Comparison of ENCODE assay signal across 9 mouse cellular contexts in genomic region chr8:11340310-11341110, GRCm38 (mm10). TPM values are rescaled to one million over a fixed set of nuclear protein-coding genes. Genes with fewer than 3 reads are reported as not detected.
DNase-seq lines count a peak whose midpoint lies in the region; ATAC-seq and TF ChIP-seq lines count a peak whose summit lies in the region.
"Had no signal": no experiment of that assay in that cellular context is flagged by ENCODE, and none has a peak within 500 bp of the region (broad histone marks: within the 10 kb centered on the region; RNA-seq: fewer than 3 reads in every experiment).

No protein-coding gene starts in this region.

- no peaks in the 10 kb centered on the region for H3K9me3 ChIP-seq in heart, embryonic 13.5 days
- H3K9me3 ChIP-seq in limb, embryonic 10.5 days (replicated peaks): no peaks in the 10 kb centered on the region
- no peaks in the 10 kb centered on the region for H3K9me3 ChIP-seq in hindbrain, embryonic 14.5 days (ENCODE audit: control insufficient read depth, low read length)

- H3K9ac ChIP-seq in heart, embryonic 13.5 days: peak overlapping the region; percentile 50
- H3K9ac ChIP-seq in hindbrain, embryonic 14.5 days: no peak overlapping the region

- H3K4me1 ChIP-seq in heart, embryonic 13.5 days: peaks cover 86% of the 10 kb centered on the region
- H3K4me1 ChIP-seq in limb, embryonic 10.5 days: peaks cover 13% of the 10 kb centered on the region
- H3K4me1 ChIP-seq in hindbrain, embryonic 14.5 days (replicated peaks; ENCODE audit: control insufficient read depth, insufficient read depth, low read length): 0 out of 2 replicates have a peak, but pooled peaks cover 9% of the 10 kb centered on the region

- TF ChIP-seq CTCF in Patski (IDR thresholded peaks at IDR 0.05): no peak

- H3K27ac ChIP-seq in heart, embryonic 13.5 days (replicated peaks): peak overlapping the region; percentile 65
- H3K27ac ChIP-seq in limb, embryonic 10.5 days: peak overlapping the region; percentile 19; the same call in 1 of the 2 replicates
- no peak overlapping the region for H3K27ac ChIP-seq in hindbrain, embryonic 14.5 days

- in situ Hi-C loops in Patski (cut with MboI; ENCODE audit: low pct_unique_long_range_greater_than_20kb): no loop called here

- peak overlapping the region; percentile 2; the same call in 1 of the 2 replicates for H3K4me2 ChIP-seq in heart, embryonic 13.5 days
- no peak overlapping the region for H3K4me2 ChIP-seq in hindbrain, embryonic 14.5 days (replicated peaks)

- POLR2A ChIA-PET in Patski (lab: Charles Lee): no interaction called here

- 36% methylated on average over 12 of the region's 12 CpGs for WGBS in heart, embryonic 13.5 days
- 68% methylated on average over 12 of the region's 12 CpGs for WGBS in limb, embryonic 10.5 days
- 80% methylated on average over 12 of the region's 12 CpGs for WGBS in hindbrain, embryonic 14.5 days

- H3K4me3 ChIP-seq in heart, embryonic 13.5 days: no peak overlapping the region
- no peak overlapping the region for H3K4me3 ChIP-seq in limb, embryonic 10.5 days
- no peak overlapping the region for H3K4me3 ChIP-seq in hindbrain, embryonic 14.5 days (replicated peaks; ENCODE audit: low read length)

- peaks cover under 1% of the 10 kb centered on the region; the same call in 1 of the 2 replicates for H3K36me3 ChIP-seq in heart, embryonic 13.5 days
- H3K36me3 ChIP-seq in limb, embryonic 10.5 days: no peaks in the 10 kb centered on the region
- H3K36me3 ChIP-seq in hindbrain, embryonic 14.5 days (replicated peaks; ENCODE audit: control insufficient read depth, insufficient read depth): no peaks in the 10 kb centered on the region

- peak; percentile 82 for ATAC-seq in Patski
- peak; percentile 47; the same call in 1 of the 2 replicates for ATAC-seq in heart, embryonic 13.5 days (ENCODE audit: extremely low read depth, insufficient number of reproducible peaks, low FRiP score, low TSS enrichment)
- ATAC-seq in hindbrain, embryonic 14.5 days (ENCODE audit: low FRiP score): no peak

- CTCF ChIA-PET in Patski (lab: Charles Lee): interaction anchor here (1.7 kb wide), 1 partner anchor 25 kb away, joined by 4 read pairs; no protein-coding TSS in a partner anchor

- no peaks in the 10 kb centered on the region for H3K27me3 ChIP-seq in Patski
- H3K27me3 ChIP-seq in heart, embryonic 13.5 days (replicated peaks): no peaks in the 10 kb centered on the region
- no peaks in the 10 kb centered on the region for H3K27me3 ChIP-seq in limb, embryonic 10.5 days (ENCODE audit: low read depth, poor library complexity, severe bottlenecking)
- no peaks in the 10 kb centered on the region for H3K27me3 ChIP-seq in hindbrain, embryonic 14.5 days (ENCODE audit: control insufficient read depth, insufficient read depth, low read length)

- DNase-seq in 416B (ENCODE audit: low read depth) (peak; percentile 80), Patski (ENCODE audit: low read depth, low spot score) (no peak)
- no peak for DNase-seq in limb, embryonic 10.5 days (ENCODE audit: low spot score)
- no peak for DNase-seq in cerebellum, adult 9-10 months
- DNase-seq in ovary, postnatal 36 days (ENCODE audit: low spot score): no peak
- DNase-seq in hindbrain, embryonic 14.5 days (ENCODE audit: low spot score): no peak
- no peak for DNase-seq in urinary bladder, postnatal 14 days (ENCODE audit: low spot score)
- DNase-seq: gastrocnemius, postnatal 10 days had no signal

RNA-seq across cellular contexts. Expression of gene Col4a1, which starts 27.9 kb away (rescaled TPM):
- 336 TPM for polyA plus RNA-seq in Patski (2021)
- 164 TPM in 2 replicates for polyA plus RNA-seq in heart, embryonic 13.5 days (2015; fragmentation: Nextera tagmentation; extraction: Ambion mirVana)
- polyA plus RNA-seq in limb, embryonic 10.5 days (2016; fragmentation: Nextera tagmentation; extraction: Ambion mirVana): 141 and 145 TPM in 2 replicates
- polyA plus RNA-seq in hindbrain, embryonic 14.5 days (2014; fragmentation: Nextera tagmentation; extraction: Ambion mirVana): 121 and 135 TPM in 2 replicates

RNA-seq across cellular contexts. Expression of gene Col4a2, which starts 27.9 kb away (rescaled TPM):
- 206 TPM for polyA plus RNA-seq in Patski (2021)
- 66.9 and 71.5 TPM in 2 replicates for polyA plus RNA-seq in heart, embryonic 13.5 days (2015; fragmentation: Nextera tagmentation; extraction: Ambion mirVana)
- 53.0 and 53.6 TPM in 2 replicates for polyA plus RNA-seq in limb, embryonic 10.5 days (2016; fragmentation: Nextera tagmentation; extraction: Ambion mirVana)
- polyA plus RNA-seq in hindbrain, embryonic 14.5 days (2014; fragmentation: Nextera tagmentation; extraction: Ambion mirVana): 41.6 and 46.4 TPM in 2 replicates
